Mouse (Mus musculus) myocyte (in vitro differentiated cells): Measurements from ENCODE around the gene Tmem108. TPM values are rescaled to one million over a fixed set of nuclear protein-coding genes. Genes with fewer than 3 reads are reported as not detected.

ENCODE experiments used
- H3K27me3 ChIP-seq: one replicate; pipeline ENCODE4 v1.6.1; 2011; ENCODE audit not compliant: control insufficient read depth, insufficient read depth, insufficient read length
- H3K36me3 ChIP-seq: one replicate; pipeline ENCODE4 v1.6.1; 2011; ENCODE audit not compliant: control insufficient read depth, insufficient read depth
- H3K4me2 ChIP-seq: one replicate; pipeline ENCODE4 v1.6.1; 2011; ENCODE audit warnings: low read depth, control low read depth
- H3K4me3 ChIP-seq: one replicate; pipeline ENCODE4 v1.5.1; 2011; ENCODE audit warnings: mild to moderate bottlenecking, control low read depth, moderate library complexity
- H3K79me2 ChIP-seq: one replicate; pipeline ENCODE4 v1.6.1; 2011; ENCODE audit not compliant: control insufficient read depth, insufficient read depth
- H3ac ChIP-seq: one replicate; pipeline ENCODE4 v1.6.1; 2011; ENCODE audit not compliant: control insufficient read depth, insufficient read length
- CEBPB ChIP-seq: IDR thresholded peaks from 2 replicates; pipeline ENCODE4 v1.6.1; 2011; ENCODE audit warnings: mild to moderate bottlenecking, moderate library complexity; ENCODE audit not compliant: poor library complexity, insufficient read depth, severe bottlenecking
- E2F4 ChIP-seq: IDR thresholded peaks from one replicate; pipeline ENCODE4 v1.6.1; 2011; ENCODE audit warnings: mild to moderate bottlenecking, control low read depth, moderate library complexity; ENCODE audit not compliant: insufficient read depth
- MAX ChIP-seq: IDR thresholded peaks from one replicate; pipeline ENCODE4 v1.6.1; 2011; ENCODE audit warnings: low read depth, mild to moderate bottlenecking, control low read depth
- MYOD1 ChIP-seq, 3 experiments: IDR thresholded peaks; one replicate each; pipeline ENCODE4 v1.6.1; 2011; ENCODE audit warnings: control low read depth in 2 of 3, low read depth in 2 of 3, mild to moderate bottlenecking in 2 of 3, moderate library complexity in 1 of 3; ENCODE audit not compliant: insufficient read length in 2 of 3, control insufficient read depth in 1 of 3
- MYOG ChIP-seq, 3 experiments: IDR thresholded peaks; one replicate each; pipeline ENCODE4 v1.6.1; 2011; ENCODE audit warnings: control low read depth in 2 of 3, low read depth in 2 of 3, mild to moderate bottlenecking in 2 of 3; ENCODE audit not compliant: insufficient read length in 2 of 3, control insufficient read depth in 1 of 3, insufficient read depth in 1 of 3
- POLR2A ChIP-seq: IDR thresholded peaks from one replicate; pipeline ENCODE4 v1.6.1; 2011; ENCODE audit warnings: low read depth, mild to moderate bottlenecking, control low read depth, moderate library complexity; ENCODE audit not compliant: insufficient read length
- POLR2AphosphoS2 ChIP-seq: IDR thresholded peaks from one replicate; pipeline ENCODE4 v1.6.1; 2011; ENCODE audit warnings: low read depth, control low read depth; ENCODE audit not compliant: insufficient read length
- REST ChIP-seq: IDR thresholded peaks from one replicate; pipeline ENCODE4 v1.6.1; 2011; ENCODE audit warnings: mild to moderate bottlenecking, control low read depth, moderate library complexity; ENCODE audit not compliant: insufficient read depth, insufficient read length
- SRF ChIP-seq: IDR thresholded peaks from one replicate; pipeline ENCODE4 v1.6.1; 2011; ENCODE audit warnings: low read depth; ENCODE audit not compliant: control insufficient read depth, insufficient read length
- TCF12 ChIP-seq: IDR thresholded peaks from one replicate; pipeline ENCODE4 v1.6.1; 2011; ENCODE audit warnings: mild to moderate bottlenecking, control low read depth; ENCODE audit not compliant: poor library complexity, insufficient read depth, severe bottlenecking
- TCF3 ChIP-seq: IDR thresholded peaks from one replicate; pipeline ENCODE4 v1.6.1; 2011; ENCODE audit warnings: low read depth, control low read depth; ENCODE audit not compliant: insufficient read length
- USF1 ChIP-seq: IDR thresholded peaks from one replicate; pipeline ENCODE4 v1.6.1; 2011; ENCODE audit warnings: low read depth, mild to moderate bottlenecking, control low read depth, moderate library complexity
- polyA plus RNA-seq: library from polyadenylated mRNA; unstranded; fragments of >200 nt; fragmentation: generic; extraction: Trizol; gene quantifications from one replicate; pipeline ENCODE4 v1.2.1, GENCODE M21; 2012; ENCODE audit warnings: missing spikeins

The Tmem108 gene
- polyA plus RNA-seq, 1 experiment: not detected

- Histone ChIP-seq H3K36me3 (no peaks in the 10 kb centered on the region), H3K4me3 (no peak overlapping the region), H3K27me3 (no peaks in the 10 kb centered on the region), H3K79me2 (no peaks in the 10 kb centered on the region), H3K4me2 (no peak overlapping the region), H3ac (no peak overlapping the region)
- TF ChIP-seq POLR2A (no peak), E2F4 (no peak), SRF (no peak), MAX (no peak), MYOD1 (IDR thresholded peaks at IDR 0.05; ENCODE audit: control insufficient read depth in 1 of 3, insufficient read length in 2 of 3, low read depth in 2 of 3) (no peak), MYOG (IDR thresholded peaks at IDR 0.05; ENCODE audit: control insufficient read depth in 1 of 3, insufficient read depth in 1 of 3, insufficient read length in 2 of 3, low read depth in 2 of 3) (no peak), POLR2AphosphoS2 (no peak), CEBPB (no peak), TCF12 (no peak), USF1 (no peak), TCF3 (no peak), REST (no peak)
Measured at GRCm38 (mm10) chr9:103504646-103505045, 257.0 kb downstream of the Tmem108 start.

- Histone ChIP-seq H3K36me3 (no peaks in the 10 kb centered on the region), H3K4me3 (no peak overlapping the region), H3K27me3 (peaks cover 6% of the 10 kb centered on the region), H3K4me2 (no peak overlapping the region), H3K79me2 (no peaks in the 10 kb centered on the region), H3ac (no peak overlapping the region)
- TF ChIP-seq MYOG (IDR thresholded peaks at IDR 0.05; ENCODE audit: control insufficient read depth in 1 of 3, insufficient read depth in 1 of 3, insufficient read length in 2 of 3, low read depth in 2 of 3): no peak
- TF ChIP-seq POLR2AphosphoS2: no peak
- TF ChIP-seq MYOD1 (IDR thresholded peaks at IDR 0.05; ENCODE audit: control insufficient read depth in 1 of 3, insufficient read length in 2 of 3, low read depth in 2 of 3): no peak
- TF ChIP-seq CEBPB: no peak
- no peak for TF ChIP-seq TCF12
- no peak for TF ChIP-seq USF1
- TF ChIP-seq MAX: no peak
- no peak for TF ChIP-seq TCF3
- no peak for TF ChIP-seq E2F4
- TF ChIP-seq SRF: no peak
- no peak for TF ChIP-seq POLR2A
- no peak for TF ChIP-seq REST
Measured at GRCm38 (mm10) chr9:103503586-103504298, 257.9 kb downstream of the Tmem108 start.

- TF ChIP-seq MAX (no peak), USF1 (no peak)
- no peaks in the 10 kb centered on the region for H3K36me3 ChIP-seq
- no peak overlapping the region for H3ac ChIP-seq
- no peak overlapping the region for H3K4me3 ChIP-seq
- H3K27me3 ChIP-seq: peaks cover 10% of the 10 kb centered on the region
- no peak overlapping the region for H3K4me2 ChIP-seq
- H3K79me2 ChIP-seq: no peaks in the 10 kb centered on the region
Measured at GRCm38 (mm10) chr9:103502655-103503054, 259.0 kb downstream of the Tmem108 start.

GRCm38 (mm10) chr9:103501861-103502364 lies 259.7 kb downstream of the Tmem108 start:
- H3K79me2 ChIP-seq: no peaks in the 10 kb centered on the region
- H3K27me3 ChIP-seq: peaks cover 10% of the 10 kb centered on the region
- H3ac ChIP-seq: no peak overlapping the region
- H3K36me3 ChIP-seq: no peaks in the 10 kb centered on the region
- no peak overlapping the region for H3K4me3 ChIP-seq
- no peak for TF ChIP-seq MYOD1 (IDR thresholded peaks at IDR 0.05; ENCODE audit: control insufficient read depth in 1 of 3, insufficient read length in 2 of 3, low read depth in 2 of 3)
- no peak for TF ChIP-seq MAX
- TF ChIP-seq TCF3: no peak
- TF ChIP-seq POLR2AphosphoS2: no peak
- no peak for TF ChIP-seq USF1
- no peak for TF ChIP-seq E2F4
- TF ChIP-seq REST: no peak
- TF ChIP-seq TCF12: no peak
- no peak for TF ChIP-seq SRF
- TF ChIP-seq CEBPB: no peak
- TF ChIP-seq MYOG (IDR thresholded peaks at IDR 0.05; ENCODE audit: control insufficient read depth in 1 of 3, insufficient read depth in 1 of 3, insufficient read length in 2 of 3, low read depth in 2 of 3): no peak
- TF ChIP-seq POLR2A: no peak
- no peak overlapping the region for H3K4me2 ChIP-seq

- Histone ChIP-seq H3K4me2 (no peak overlapping the region), H3K36me3 (no peaks in the 10 kb centered on the region), H3K79me2 (no peaks in the 10 kb centered on the region), H3K27me3 (peaks cover 10% of the 10 kb centered on the region), H3ac (no peak overlapping the region), H3K4me3 (no peak overlapping the region)
- TF ChIP-seq USF1 (no peak), POLR2AphosphoS2 (no peak), TCF3 (no peak), POLR2A (no peak), CEBPB (no peak), MYOG (IDR thresholded peaks at IDR 0.05; ENCODE audit: control insufficient read depth in 1 of 3, insufficient read depth in 1 of 3, insufficient read length in 2 of 3, low read depth in 2 of 3) (no peak), TCF12 (no peak), E2F4 (no peak), MYOD1 (IDR thresholded peaks at IDR 0.05; ENCODE audit: control insufficient read depth in 1 of 3, insufficient read length in 2 of 3, low read depth in 2 of 3) (no peak), MAX (no peak)
Measured at GRCm38 (mm10) chr9:103499366-103499765, 262.3 kb downstream of the Tmem108 start.
